Mouse (Mus musculus) left cerebral cortex, postnatal 25 days (tissue): ENCODE measurements around the gene Spag9. TPM values are rescaled to one million over a fixed set of nuclear protein-coding genes. Genes with fewer than 3 reads are reported as not detected.

Source experiments
- DNase-seq, 2 experiments: peaks; one replicate each; pipeline ENCODE4 v3.0.0; 2022; ENCODE audit warnings: low spot score in 2 of 2, mixed read lengths in 1 of 2
- intact Hi-C: fragments of 180-260 bp; cut with DNase I; formaldehyde crosslinking; loops from one replicate; pipeline ENCODE4 v1.15.1; 2025
- total RNA-seq, 2 experiments: library from RNA; stranded (reverse); gene quantifications; 2 replicates each; pipeline ENCODE4 v1.2.3; 2021

The Spag9 gene
- total RNA-seq, 2 experiments from 2014 or later: 272 to 282 TPM

DNA sequence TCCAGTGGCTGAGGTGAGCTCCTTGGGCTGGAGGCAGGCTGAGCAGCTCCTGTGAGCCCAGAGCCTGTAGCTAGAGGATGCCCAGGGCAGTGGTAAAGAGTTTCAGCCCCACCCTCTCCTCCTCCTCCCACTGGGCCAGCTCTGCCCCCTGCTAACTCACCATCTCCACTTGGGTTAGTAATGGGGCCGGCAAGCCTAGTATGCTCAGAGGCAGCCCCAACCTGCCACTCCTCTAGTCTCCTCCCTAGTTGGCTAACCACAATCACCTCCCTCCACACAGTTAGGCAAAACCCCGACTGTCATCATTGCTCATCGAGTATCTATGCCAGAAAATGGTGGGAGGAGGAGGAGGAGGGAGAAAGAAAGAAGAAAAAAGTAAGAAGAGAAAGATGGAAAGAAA lies 145.7 kb downstream of the Spag9 start:
- no peak for DNase-seq
- intact Hi-C loops: no loop called here

DNA sequence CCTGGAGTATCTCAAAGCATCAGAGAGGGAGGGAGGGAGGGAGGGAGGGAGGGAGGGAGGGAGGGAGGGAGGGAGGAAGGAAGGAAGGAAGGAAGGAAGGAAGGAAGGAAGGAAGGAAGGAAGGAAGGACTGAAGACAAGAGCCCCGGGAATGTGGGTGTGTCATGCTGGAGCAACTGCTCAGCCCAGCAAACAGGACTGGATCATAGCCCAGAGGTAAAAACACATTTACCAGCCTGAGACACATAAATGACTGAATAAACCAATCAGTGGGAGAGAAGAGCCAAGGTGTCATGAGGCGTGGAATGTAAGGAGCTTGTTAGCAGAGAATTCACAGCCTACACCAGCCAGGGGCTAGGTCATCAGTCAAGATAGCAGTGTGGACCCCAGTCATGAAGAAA lies 147.4 kb downstream of the Spag9 start:
- intact Hi-C loops: no loop called here
- DNase-seq: no peak

DNA sequence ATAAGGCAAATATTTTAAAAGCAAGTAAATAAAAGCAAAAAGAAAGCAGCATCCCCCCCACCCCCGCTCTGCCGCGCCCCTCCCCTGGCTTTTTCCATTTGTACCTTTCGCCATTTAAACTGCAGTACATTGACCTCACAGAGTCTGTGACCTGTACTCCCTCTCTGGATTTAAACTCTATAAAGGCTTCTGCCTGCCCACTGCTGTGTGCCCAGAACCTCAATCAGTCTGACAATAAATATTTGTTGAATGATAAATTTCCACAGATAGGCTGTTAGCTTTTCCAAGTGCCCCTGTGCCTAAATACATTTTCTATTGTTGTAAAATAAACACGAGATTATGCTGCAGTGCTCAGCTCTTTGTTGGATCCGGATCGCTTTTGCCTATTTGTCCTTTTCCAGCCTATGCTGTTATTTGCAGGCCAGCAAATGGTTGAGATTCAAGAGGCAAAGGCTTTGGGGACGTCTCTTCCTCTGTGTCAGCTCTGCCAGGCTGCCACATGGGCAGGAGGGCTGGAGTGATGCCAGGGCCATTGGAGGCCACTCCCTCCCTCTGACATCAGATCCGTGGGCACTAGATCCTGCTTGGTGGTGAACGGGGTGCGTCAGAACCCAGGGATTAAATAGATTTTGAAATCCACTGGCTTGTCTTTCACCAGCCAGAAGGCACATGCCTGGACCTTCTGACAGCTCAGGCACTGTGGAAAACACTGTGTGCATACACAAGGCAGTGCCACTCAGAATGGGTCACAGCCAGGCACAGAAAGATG lies 149.1 kb downstream of the Spag9 start:
- intact Hi-C loops: loop anchor here (5.0 kb wide), 1 partner anchor 182 kb away; the partner anchor contains the start of gene Ankrd40
- peak; percentile 80 to 90 for DNase-seq

DNA sequence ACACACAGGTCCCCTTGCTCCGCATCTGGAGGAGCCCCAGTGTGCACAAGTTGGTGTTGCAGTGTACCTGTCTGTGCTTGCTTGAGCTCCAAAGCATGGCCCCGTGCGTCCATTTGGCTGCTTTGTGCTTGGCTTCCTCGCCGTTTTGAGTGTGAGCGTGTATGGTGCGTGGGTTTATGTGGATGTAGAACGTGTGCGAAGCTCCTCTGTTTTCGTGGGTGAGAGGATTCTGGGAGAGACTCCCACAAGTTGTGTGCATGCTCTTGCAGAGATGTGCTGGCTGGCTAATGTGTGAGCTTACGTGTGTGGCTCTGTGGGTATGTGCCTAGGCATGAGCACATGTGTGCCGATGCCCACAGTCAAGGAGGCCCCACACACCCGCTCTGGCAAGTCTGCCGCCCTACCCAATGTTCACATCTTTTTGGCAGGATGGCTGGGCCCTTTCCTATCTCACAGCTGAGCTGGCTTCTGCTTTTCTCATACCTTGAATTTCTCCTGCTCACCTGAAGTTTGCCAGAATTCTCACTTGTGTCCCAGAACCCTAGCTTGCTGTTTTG lies 150.2 kb downstream of the Spag9 start:
- DNase-seq: peak; percentile 38 to 76
- intact Hi-C loops: loop anchor here (5.0 kb wide), 1 partner anchor 181 kb away; the partner anchor contains the start of gene Ankrd40

DNA sequence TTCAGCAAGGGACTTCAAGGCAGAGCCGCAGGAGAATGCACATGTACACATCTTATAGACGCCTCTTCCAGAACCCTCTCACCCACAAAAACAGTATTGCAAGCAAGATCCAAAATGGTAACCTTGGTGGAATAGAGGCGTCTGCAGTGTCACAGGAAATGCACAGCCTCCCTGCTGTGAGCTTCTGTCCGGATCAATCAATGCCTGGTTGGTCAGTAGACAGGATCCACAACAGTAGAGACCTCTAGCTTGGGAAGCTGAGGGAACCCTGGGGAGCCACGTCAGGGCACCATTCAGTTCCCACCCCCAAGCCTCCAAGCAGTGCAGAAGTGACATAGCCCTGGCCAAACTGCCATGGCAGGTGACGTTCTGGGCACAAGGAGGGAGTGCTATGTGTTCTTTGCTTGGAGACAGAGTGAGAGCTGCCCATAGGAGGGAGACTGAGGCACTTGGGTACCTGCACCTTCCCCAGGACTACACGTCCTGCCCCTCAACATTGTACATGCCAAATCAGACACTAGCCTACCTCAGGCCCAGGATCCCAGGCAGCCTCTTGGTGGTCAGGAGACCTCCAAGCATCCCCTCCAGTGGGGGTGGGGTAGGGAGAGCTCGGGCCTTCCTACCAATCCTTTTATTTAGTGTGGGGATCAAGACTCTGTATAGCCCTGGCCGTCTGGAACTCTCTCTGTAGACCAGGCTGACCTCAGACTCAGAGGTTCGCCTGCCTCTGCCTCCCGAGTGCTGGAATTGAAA lies 151.0 kb downstream of the Spag9 start:
- intact Hi-C loops: loop anchor here (5.0 kb wide), 1 partner anchor 180 kb away; the partner anchor contains the start of gene Ankrd40
- DNase-seq: no peak

DNA sequence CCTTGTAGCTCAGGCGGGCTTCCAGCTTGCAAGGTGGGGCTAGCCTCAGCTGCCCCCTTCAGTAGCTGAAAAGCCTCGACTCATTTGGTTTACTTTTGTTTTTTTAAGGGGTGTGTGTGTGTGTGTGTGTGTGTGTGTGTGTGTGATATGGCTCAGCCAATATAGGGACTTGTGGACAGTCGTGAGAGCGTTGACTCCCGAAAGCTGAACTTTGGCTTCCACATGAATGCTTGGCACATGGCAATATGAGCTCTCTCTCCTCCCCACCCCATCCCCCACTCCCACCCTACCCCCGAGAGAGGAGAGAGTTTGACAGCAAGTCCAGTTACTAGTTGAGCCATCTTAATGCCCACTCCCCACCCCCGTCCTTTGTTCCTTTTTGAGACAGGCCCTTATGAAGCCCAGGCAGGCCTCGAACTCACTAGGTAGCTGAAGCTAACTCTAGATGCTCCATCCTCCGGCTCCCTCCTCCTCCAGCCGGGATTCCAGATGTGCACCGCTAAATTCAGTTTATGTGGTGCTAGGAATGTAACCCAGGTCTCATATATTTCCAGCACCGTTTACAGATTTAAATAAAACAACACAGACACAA lies 152.3 kb downstream of the Spag9 start:
- intact Hi-C loops: loop anchor here (5.0 kb wide), 1 partner anchor 179 kb away; the partner anchor contains the start of gene Ankrd40

DNA sequence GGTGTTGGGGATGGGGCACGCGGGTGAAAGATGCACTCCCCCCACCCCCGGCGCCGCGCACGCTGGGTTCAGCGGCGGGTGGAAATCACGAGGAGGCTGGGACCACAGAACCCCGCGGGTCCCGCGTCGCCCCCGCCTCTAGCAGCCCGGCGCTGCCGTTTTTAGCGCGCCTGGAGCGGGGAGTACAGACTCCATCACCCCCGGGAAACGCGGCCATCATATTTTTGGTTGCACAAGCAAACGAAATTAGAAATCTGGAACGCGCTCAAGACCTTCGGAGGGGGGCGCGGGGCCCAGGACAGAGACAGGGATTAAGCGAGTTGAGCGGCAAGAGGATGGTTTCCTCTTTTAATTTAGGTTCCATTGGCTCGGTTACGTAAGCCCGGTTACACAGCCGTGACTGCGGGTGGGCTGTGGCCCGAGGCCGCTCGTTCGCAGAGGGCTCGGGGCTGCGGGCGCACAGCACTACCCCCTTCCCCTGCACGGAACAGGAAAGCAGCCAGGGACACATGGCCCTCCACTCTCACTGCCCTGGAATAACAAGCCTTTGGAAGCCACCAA lies 153.1 kb downstream of the Spag9 start:
- DNase-seq: peak; percentile 77 to 90
- intact Hi-C loops: loop anchor here (1.0 to 5.0 kb wide), 2 partner anchors 62 to 178 kb away; partner anchors contain the start of genes Ankrd40 and Tob1

More for the DNA sequence above, 152.3 kb downstream of the Spag9 start:
- no peak for DNase-seq

DNA sequence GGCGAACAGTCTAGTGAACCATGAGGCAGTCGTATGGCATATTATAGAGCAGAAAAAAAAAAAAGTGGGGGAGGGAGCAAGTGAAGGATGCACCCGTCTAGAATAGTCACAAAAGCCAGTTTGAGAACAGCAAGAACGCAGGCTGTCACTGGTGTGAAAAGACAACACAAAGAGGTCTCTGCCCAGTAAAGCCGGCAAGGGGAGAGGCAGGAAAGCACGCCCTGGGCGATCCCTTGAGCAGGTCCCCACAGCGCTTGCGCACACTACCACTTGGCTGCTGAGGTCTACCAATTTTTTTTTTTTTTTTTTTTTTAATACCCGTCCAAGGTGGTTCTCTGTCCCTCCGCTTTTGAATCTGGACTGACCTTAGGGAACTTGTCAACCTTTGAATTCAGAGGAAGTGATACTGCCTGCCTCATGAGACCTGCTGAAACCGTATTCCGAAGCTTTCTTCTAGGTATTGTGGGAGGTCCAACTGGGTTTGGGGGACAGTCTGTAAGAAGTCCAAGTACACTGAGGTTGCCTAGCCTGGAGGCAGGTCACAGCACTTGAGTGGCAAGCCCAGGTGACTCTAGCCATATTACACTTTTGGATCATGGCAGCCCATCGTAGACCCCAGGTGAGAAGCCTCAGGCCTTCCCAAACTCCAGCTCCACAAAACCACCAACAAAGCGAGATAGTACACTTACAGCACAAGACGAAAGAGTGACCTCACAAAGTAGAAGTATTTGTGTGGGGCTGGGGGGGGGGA lies 153.8 kb downstream of the Spag9 start:
- intact Hi-C loops: loop anchor here (1.0 to 5.0 kb wide), 2 partner anchors 62 to 178 kb away; partner anchors contain the start of genes Ankrd40 and Tob1
- no peak for DNase-seq

DNA sequence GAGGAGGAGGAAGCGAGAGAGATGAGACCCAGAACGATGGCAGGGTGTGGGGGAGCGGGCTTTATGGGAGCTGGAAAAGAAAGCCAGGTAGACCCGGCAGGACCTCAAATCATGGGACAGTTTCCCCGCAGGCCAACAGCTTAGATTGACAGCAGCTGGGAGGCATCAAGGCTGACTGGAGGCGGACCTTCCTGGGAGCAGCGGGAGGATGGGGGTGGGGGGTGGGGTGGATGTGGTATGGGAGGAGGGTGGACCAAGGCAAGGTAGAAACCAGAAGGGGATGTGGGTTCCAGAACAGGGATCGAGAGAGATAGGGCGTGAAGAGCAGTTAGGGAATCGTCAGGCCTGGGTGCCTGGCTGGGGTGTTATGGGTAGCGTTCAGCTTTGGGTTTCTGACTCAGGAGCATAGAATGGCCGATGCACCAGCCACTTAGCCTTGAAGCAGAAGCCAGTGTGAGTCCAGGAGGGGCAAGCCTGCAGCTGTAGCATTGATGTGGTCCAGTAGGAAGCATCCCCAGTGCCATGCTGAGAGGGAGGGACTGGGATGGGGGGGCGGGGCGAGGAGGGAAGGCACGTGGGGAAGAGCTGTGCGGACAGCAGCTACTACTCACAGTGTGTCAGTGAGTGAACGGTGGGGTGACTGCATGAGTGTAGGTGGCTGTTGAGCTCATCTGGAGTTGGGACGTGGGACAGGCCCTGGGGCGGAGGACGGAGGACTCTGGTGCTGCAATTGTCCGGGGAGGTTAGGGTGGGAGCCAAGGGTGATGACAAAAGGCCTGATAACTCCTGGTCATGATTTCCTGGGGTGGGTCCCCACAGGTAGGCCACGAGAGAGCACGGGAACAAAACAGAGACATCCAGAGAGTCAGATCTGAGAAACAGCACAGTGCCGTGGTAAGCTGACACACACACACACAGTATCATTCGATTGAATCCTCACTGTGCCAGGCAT lies 154.9 kb downstream of the Spag9 start:
- intact Hi-C loops: no loop called here
- no peak for DNase-seq

DNA sequence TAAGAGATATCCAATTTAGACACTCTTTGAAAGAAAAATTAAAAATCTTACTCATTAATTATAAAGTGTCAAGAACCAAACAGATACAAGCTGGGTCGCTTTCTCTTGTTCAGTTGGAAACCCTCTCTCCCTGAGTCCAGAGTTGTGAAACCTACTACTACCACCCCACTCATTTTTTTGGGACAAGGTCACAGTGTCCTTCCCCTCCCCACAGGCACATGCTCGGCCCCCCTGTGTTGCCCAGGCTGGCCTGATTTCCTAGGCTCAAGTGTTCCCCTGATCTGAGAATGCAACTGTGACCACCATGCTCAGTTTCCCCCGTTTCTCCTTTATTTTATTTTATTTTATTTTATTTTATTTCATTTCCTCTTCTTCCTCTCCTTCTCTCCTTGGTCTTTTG lies 158.3 kb downstream of the Spag9 start:
- intact Hi-C loops: no loop called here
- no peak for DNase-seq

DNA sequence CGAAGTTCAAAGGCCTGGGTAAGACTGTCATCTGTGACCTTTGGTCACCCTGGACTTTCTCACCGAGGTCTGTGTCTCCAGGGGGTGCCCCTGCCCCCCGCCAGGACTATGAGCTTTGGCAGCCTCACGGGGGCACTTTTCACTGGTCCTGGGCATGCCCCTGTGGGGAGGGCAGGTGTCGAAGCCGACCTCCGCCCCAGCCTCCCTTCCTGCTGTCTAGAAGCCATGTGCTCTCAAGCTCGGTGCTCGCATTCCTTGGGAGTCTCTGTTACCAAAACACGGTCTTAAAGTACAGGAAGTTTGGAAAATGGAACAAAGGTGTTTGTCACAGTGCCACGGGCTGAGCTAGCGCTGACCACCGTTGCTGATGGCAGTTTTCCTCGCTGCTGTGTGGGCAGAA lies 162.6 kb downstream of the Spag9 start:
- peak in 1 of 2 experiments; percentile 16 for DNase-seq

DNA sequence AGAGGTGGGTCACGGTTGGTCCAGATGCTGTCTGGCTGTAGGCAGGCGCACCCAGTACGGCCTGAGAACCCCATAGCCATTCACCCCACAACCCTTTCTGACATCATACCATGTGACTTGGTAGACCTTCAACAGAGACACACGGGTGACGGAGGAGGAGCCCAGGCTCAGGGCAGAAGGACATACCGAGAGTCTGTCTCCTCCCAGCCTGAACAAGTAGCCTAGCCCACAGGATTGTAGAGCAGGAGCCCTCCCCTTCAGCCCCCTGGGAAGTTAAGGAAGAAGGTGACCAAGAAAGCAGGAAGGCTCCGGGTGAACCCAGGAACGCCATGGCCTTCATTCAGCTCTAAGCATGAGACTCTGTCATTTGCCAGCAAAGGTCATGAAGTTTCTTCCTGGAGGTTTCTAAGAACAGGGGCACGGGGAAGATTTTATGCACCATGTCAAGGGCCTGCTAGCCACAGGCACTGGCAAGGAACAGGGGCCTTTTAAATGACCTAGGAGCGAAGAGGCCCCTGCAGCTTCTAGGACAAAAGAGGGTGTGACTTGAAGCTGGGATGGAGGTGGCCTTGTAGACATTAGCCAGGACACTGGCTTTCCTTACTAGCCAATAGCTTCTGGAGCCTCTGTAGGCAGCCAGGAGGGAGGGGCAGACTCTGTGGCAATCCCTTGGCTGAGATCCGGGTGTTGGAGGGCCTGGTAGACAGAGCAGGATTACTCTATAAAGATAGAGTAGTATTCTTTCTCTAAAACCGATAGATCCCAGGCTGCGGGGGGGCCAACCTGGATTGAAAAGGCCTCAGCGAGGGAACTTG lies 163.4 kb downstream of the Spag9 start:
- intact Hi-C loops: no loop called here
- peak in 1 of 2 experiments; percentile 43 for DNase-seq

More for the DNA sequence above, 162.6 kb downstream of the Spag9 start:
- intact Hi-C loops: no loop called here

DNA sequence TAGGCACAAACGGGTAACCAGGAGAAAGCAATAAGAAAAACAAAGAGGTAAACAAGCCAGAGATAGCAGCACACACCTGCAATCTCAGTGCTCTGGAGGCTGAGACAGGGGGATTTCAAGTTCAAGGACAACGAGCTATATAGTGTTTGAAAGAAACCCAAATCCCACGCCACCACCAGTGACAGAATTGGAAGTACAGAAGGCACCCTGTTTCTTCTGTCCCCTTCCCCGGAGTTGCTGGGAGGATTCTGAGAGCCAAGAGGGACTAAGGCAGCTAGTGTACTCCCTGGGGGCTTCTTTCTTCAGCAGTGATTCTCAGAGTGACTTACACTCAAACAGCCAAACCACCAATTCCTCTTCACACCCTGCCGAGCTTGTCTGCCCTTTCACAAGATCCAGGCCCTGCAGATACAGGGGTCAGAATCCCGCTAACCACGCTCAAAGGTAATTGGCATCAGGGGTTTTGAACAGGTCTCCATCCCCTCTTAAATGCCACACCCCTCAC lies 164.1 kb downstream of the Spag9 start:
- peak in 1 of 2 experiments; percentile 38 for DNase-seq
- intact Hi-C loops: loop anchor here (1.0 kb wide), 1 partner anchor 51 kb away; the partner anchor contains the start of gene Tob1

DNA sequence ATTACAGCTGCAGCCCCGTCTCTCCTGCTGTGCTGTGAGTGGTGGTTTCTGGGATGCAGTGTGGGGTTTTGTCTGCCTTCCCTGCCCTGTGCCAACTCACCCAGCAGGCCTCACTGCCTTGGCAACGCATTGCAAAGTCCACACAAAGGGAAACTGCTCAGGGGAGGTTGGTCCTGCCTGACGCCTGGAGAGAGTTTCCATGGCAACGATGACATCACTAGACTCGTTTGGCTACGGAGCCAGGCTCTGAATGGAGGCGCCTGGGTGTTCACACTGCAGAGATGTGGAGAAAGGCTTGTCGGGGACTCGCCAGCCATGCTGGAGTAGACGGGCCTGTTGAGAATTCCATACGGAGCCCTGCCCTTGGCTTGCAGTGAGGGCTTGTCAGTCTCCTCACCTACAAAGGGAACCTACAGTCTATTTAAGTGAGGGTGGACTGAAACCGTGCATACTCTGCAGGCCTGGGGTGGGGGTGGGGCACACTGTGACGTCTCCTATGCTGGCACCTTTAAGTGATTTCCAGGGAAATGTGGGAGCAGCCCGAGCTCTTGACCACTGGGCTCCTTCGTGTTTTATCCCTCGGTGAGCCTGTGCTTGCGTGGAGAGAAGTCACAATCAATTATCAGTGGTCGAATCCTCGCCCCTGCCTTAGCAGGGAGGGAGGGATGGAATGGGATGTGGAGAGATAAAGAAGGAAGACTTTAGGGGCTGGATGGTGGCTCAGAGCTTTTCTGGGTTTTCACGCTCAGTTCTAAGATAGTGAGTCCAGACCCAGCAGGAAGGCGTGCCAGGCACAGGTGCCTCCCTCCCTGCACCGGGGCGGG lies 164.8 kb downstream of the Spag9 start:
- DNase-seq: peak; percentile 95 to 99
- intact Hi-C loops: loop anchor here (1.0 kb wide), 1 partner anchor 51 kb away; the partner anchor contains the start of gene Tob1

DNA sequence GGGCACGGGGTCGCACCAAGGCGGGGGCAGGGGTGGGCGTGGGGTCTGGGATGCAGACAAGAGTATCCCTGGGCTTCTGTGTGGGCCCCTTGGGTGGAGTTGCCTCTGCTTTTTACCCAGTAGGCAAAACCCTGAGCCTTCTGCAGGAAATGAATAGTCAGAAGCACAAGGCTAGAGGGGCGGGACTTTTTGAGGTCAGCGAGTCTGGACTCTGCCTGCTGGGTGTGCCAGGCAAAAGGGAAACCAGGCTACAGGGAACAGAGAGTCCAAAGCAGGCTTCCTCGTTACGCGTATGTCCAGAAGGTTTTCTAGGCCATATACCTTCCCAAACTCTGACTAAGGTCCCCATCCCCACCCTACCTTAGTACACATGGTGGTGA lies 165.4 kb downstream of the Spag9 start:
- peak in 1 of 2 experiments; percentile 46 for DNase-seq
- intact Hi-C loops: no loop called here
